Mouse (Mus musculus) neural tube, embryonic 15.5 days (tissue): ENCODE measurements around the gene Sh3pxd2a. TPM values are rescaled to one million over a fixed set of nuclear protein-coding genes. Genes with fewer than 3 reads are reported as not detected.

Source experiments
- ATAC-seq: fragments of 200-750 bp; cut with Nextera tagmentation; 2 replicates; pipeline ENCODE4 v1.8.0; 2017; ENCODE audit warnings: mild to moderate bottlenecking, moderate TSS enrichment, moderate library complexity; ENCODE audit not compliant: low FRiP score
- H3K27ac ChIP-seq: fragments of 300-500 bp; sonication (generic); replicated peaks from 2 replicates; pipeline ENCODE4 v1.5.1; 2015; ENCODE audit warnings: mild to moderate bottlenecking, inconsistent platforms
- H3K27me3 ChIP-seq: fragments of 300-500 bp; sonication (generic); replicated peaks from 2 replicates; pipeline ENCODE4 v1.6.1; 2015; ENCODE audit warnings: inconsistent platforms
- H3K36me3 ChIP-seq: fragments of 300-500 bp; sonication (generic); 2 replicates; pipeline ENCODE4 v1.6.1; 2015; ENCODE audit warnings: inconsistent platforms
- H3K4me1 ChIP-seq: fragments of 300-500 bp; sonication (generic); 2 replicates; pipeline ENCODE4 v1.6.1; 2015; ENCODE audit warnings: inconsistent platforms
- H3K4me2 ChIP-seq: fragments of 300-500 bp; sonication (generic); 2 replicates; pipeline ENCODE4 v1.6.1; 2015; ENCODE audit warnings: inconsistent platforms, mild to moderate bottlenecking, moderate library complexity
- H3K4me3 ChIP-seq: fragments of 300-500 bp; sonication (generic); replicated peaks from 2 replicates; pipeline ENCODE4 v1.5.1; 2015; ENCODE audit warnings: mild to moderate bottlenecking, inconsistent platforms
- H3K9ac ChIP-seq: fragments of 300-500 bp; sonication (generic); replicated peaks from 2 replicates; pipeline ENCODE4 v1.6.1; 2015; ENCODE audit warnings: mild to moderate bottlenecking, inconsistent platforms
- H3K9me3 ChIP-seq: fragments of 300-500 bp; sonication (generic); replicated peaks from 2 replicates; pipeline ENCODE4 v1.6.1; 2016; ENCODE audit warnings: inconsistent platforms
- WGBS: fragments of 180-500 bp; shearing (Covaris S2); methylation state at CpG from one replicate; pipeline ENCODE4 v1.1.7; 2015; ENCODE audit warnings: mixed read lengths; 5-methylcytosine and 5-hydroxymethylcytosine counted together
- polyA plus RNA-seq: library from polyadenylated mRNA; unstranded; fragments of >200 nt; fragmentation: Nextera tagmentation; extraction: Ambion mirVana; gene quantifications from 2 replicates; pipeline ENCODE4 v1.2.1, GENCODE M21; 2015

Sh3pxd2a gene
- polyA plus RNA-seq, 1 experiment from 2014 or later = 2.2 TPM

DNA sequence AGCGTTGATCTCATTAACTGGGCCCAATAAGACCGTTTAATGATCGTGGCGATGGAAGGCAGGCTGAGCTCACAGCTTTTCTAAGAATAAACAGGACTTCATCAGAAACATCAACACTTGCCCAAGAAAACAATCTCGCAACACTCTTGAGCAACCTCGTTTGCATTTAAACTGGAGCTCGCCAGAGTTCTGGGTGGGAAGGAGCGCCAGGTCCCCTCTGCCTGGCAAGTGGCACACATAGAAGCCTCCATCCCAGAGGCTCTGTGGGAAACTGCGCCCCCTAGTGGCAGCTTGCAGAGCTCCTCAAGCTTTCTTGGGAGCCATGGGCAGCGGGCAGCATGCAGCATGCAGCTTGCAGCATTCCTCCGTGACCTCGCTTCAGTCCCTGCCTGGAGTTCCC is 126.5 kb downstream of the Sh3pxd2a start:
- Histone ChIP-seq H3K27me3 (peaks cover 19% of the 10 kb centered on the region), H3K27ac (no peak overlapping the region), H3K36me3 (no peaks in the 10 kb centered on the region), H3K4me1 (peaks cover 47% of the 10 kb centered on the region), H3K9ac (no peak overlapping the region), H3K9me3 (no peaks in the 10 kb centered on the region), H3K4me2 (peak overlapping the region; percentile 65), H3K4me3 (0 out of 2 replicates have a peak overlapping the region, but pooled peaks have one; percentile 16)
- ATAC-seq = peak; percentile 72
- WGBS = 21% methylated on average over 12 of the region's 12 CpGs

- Histone ChIP-seq H3K27ac (no peak overlapping the region), H3K9ac (no peak overlapping the region), H3K4me1 (peaks cover 46% of the 10 kb centered on the region), H3K4me3 (no peak overlapping the region), H3K9me3 (no peaks in the 10 kb centered on the region), H3K27me3 (peaks cover 14% of the 10 kb centered on the region), H3K36me3 (no peaks in the 10 kb centered on the region), H3K4me2 (no peak overlapping the region)
- ATAC-seq = no peak
- 72% methylated on average over 7 of the region's 7 CpGs for WGBS
Observed at GRCm38 (mm10) chr19:47337191-47337590, 127.0 kb downstream of the Sh3pxd2a start.

DNA sequence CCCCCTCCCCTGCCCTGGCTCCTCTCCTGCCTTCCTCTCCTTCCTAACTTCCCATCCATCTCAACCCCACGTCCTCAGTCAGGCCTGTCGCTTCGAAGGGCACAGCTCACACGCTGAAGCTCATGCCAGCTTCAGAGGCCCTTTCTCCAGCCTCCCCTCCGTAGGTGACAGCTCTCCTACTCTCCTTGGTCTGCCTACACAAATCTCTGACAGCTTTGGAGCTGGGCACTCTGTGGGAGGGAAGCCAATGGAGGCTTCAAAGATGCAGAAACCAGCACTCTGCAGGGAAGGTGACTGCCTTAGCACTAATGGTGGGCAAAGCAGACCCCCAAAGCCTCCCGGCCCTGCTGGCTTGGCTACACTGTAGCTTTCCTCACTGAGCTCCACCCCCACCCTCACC is 128.9 kb downstream of the Sh3pxd2a start:
- 59% methylated on average over 6 of the region's 6 CpGs for WGBS
- Histone ChIP-seq H3K4me3 (no peak overlapping the region), H3K4me1 (peaks cover 56% of the 10 kb centered on the region), H3K4me2 (no peak overlapping the region), H3K9ac (no peak overlapping the region), H3K36me3 (no peaks in the 10 kb centered on the region), H3K27ac (0 out of 2 replicates have a peak overlapping the region, but pooled peaks have one; percentile 30), H3K27me3 (peaks cover 2% of the 10 kb centered on the region; the same call in 1 of the 2 replicates), H3K9me3 (no peaks in the 10 kb centered on the region)
- no peak for ATAC-seq

GRCm38 (mm10) chr19:47334713-47335112 is 129.5 kb downstream of the Sh3pxd2a start:
- Histone ChIP-seq H3K27me3 (no peaks in the 10 kb centered on the region; the same call in 1 of the 2 replicates), H3K4me3 (no peak overlapping the region), H3K9ac (no peak overlapping the region), H3K9me3 (no peaks in the 10 kb centered on the region), H3K4me1 (peaks cover 57% of the 10 kb centered on the region), H3K4me2 (0 out of 2 replicates have a peak overlapping the region, but pooled peaks have one; percentile 9), H3K36me3 (no peaks in the 10 kb centered on the region), H3K27ac (peak overlapping the region; percentile 30; the same call in 1 of the 2 replicates)
- 21% methylated on average over 17 of the region's 17 CpGs for WGBS
- no peak for ATAC-seq

GRCm38 (mm10) chr19:47330743-47331227 is 133.4 kb downstream of the Sh3pxd2a start:
- 33% methylated on average over 10 of the region's 10 CpGs for WGBS
- Histone ChIP-seq H3K4me2 (peak overlapping the region; percentile 15; the same call in 1 of the 2 replicates), H3K36me3 (no peaks in the 10 kb centered on the region), H3K9me3 (no peaks in the 10 kb centered on the region), H3K9ac (no peak overlapping the region), H3K27ac (no peak overlapping the region; the same call in 1 of the 2 replicates), H3K4me3 (no peak overlapping the region), H3K27me3 (no peaks in the 10 kb centered on the region), H3K4me1 (peaks cover 46% of the 10 kb centered on the region)
- peak; percentile 23; the same call in 1 of the 2 replicates for ATAC-seq

GRCm38 (mm10) chr19:47329102-47329501 is 135.1 kb downstream of the Sh3pxd2a start:
- no peak overlapping the region for H3K4me3 ChIP-seq
- peaks cover 32% of the 10 kb centered on the region for H3K4me1 ChIP-seq
- ATAC-seq = no peak
- no peak overlapping the region for H3K4me2 ChIP-seq
- H3K36me3 ChIP-seq = no peaks in the 10 kb centered on the region
- no peak overlapping the region for H3K27ac ChIP-seq
- no peaks in the 10 kb centered on the region for H3K27me3 ChIP-seq
- no peaks in the 10 kb centered on the region for H3K9me3 ChIP-seq
- H3K9ac ChIP-seq = no peak overlapping the region
- WGBS = 90% methylated on average over 1 of the region's 1 CpGs

DNA sequence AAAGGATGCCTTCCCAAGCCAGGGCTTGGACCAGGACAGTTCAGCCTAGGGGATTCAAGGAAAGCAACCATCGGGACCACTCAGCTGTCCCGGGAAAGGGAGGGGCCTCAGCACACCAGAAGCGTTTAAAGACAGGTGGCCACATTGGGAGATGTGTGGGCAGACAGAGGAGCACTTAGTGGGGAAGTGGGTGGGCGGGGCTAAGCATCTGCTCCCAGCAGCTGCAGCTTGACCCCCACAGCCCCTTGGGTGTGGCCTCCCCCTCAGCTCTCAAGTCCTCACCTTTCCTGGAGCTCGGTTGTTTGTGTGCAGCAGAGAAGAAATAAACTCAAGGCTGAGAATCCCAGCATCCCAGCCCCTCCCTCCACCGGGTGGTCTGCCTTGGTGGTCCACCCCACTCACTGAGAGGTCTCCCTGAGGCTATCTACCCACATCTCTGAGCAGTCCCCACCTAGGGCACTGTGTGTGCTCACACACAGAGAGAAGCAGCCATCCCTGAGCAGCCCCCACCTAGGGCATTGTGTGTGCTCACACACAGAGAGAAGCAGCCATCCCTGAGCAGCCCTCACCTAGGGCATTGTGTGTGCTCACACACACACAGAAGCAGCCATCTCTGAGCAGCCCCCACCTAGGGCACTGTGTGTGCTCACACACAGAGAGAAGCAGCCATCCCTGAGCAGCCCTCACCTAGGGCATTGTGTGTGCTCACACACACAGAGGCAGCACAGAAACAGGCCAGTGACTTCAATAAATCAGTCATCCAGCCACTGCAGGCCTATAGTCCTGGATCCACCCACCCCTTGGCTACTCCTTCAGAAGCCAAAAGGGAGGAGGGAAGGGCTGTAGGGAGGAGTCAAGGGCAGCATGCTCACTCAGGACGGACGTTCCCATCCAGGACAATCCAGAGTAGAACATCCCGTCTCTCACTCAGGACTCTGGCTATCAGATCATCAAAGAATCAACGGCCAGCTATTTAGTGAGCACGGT is 136.0 kb downstream of the Sh3pxd2a start:
- Histone ChIP-seq H3K9ac (no peak overlapping the region), H3K9me3 (no peaks in the 10 kb centered on the region), H3K4me2 (no peak overlapping the region), H3K4me1 (peaks cover 30% of the 10 kb centered on the region), H3K36me3 (no peaks in the 10 kb centered on the region), H3K4me3 (no peak overlapping the region), H3K27me3 (no peaks in the 10 kb centered on the region), H3K27ac (peak overlapping the region; percentile 33; the same call in 1 of the 2 replicates)
- WGBS = 21% methylated on average over 11 of the region's 11 CpGs
- ATAC-seq = peak; percentile 36; the same call in 1 of the 2 replicates

DNA sequence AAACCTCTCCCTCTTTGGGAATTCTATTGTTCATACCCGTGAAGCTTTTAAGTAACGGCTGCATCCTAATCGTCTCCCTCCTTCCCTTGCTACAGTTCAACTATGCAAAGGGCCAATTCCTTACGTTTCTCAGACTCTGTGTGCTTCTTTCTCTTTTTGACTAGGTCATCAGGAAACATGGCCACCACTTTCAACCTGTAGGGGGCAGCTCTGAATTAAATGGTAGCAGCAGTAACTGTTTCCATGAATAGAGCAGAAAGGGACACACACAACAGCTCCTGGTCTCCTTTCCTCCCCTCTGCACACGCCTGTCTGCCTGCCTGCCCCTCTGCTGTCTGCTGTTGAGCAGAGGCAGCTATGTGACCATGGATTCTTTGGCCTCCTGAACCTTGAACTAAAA is 138.3 kb downstream of the Sh3pxd2a start:
- Histone ChIP-seq H3K36me3 (no peaks in the 10 kb centered on the region), H3K27ac (no peak overlapping the region), H3K27me3 (no peaks in the 10 kb centered on the region), H3K9ac (no peak overlapping the region), H3K4me2 (no peak overlapping the region), H3K9me3 (no peaks in the 10 kb centered on the region), H3K4me1 (peaks cover 27% of the 10 kb centered on the region), H3K4me3 (no peak overlapping the region)
- 36% methylated on average over 5 of the region's 5 CpGs for WGBS
- no peak for ATAC-seq

DNA sequence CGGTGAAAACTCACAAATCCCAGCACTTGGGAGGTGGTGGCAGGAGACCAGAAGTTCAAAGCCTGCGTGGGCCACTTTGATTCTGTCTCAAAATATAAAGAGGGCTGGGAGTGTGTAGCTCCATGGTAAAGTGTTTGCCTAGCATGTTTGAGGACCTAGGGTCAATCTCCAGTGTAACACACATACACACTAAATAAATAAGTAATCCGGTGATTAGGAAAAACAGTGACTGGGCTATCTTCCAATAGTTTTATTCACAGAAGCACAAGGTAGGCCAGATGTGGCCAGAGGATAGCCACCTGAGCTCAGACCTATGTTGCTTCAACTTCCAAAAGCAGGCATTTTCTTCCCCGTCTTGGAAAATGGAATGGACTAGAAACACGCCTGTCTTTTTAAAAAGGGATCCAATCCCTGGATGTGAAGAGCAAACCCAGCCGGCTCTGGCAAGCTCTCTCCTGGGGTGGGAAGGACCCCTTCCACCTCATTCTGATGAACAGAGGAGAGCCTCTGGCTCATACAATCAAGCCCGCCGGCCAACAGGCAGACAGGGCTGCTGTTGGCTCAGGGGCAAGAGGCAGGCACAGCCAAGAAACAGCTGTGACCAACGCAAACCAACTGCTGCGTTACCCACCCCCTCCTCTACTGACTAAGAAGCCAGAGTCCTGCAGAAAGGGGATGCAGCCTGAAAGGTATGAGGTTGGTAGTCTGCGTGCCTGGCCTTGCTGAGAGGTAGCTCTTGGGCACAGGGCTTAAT is 140.9 kb downstream of the Sh3pxd2a start:
- H3K27me3 ChIP-seq = no peaks in the 10 kb centered on the region
- H3K36me3 ChIP-seq = no peaks in the 10 kb centered on the region
- ATAC-seq = no peak
- no peak overlapping the region for H3K4me2 ChIP-seq
- H3K9me3 ChIP-seq = no peaks in the 10 kb centered on the region
- 0 out of 2 replicates have a peak overlapping the region, but pooled peaks have one; percentile 4 for H3K27ac ChIP-seq
- WGBS = 68% methylated on average over 11 of the region's 11 CpGs
- H3K4me1 ChIP-seq = peaks cover 27% of the 10 kb centered on the region
- no peak overlapping the region for H3K4me3 ChIP-seq
- H3K9ac ChIP-seq = no peak overlapping the region

GRCm38 (mm10) chr19:47320331-47320668 is 143.9 kb downstream of the Sh3pxd2a start:
- Histone ChIP-seq H3K4me3 (no peak overlapping the region), H3K4me2 (no peak overlapping the region), H3K9me3 (no peaks in the 10 kb centered on the region), H3K27me3 (peaks cover 9% of the 10 kb centered on the region; the same call in 1 of the 2 replicates), H3K36me3 (no peaks in the 10 kb centered on the region), H3K27ac (no peak overlapping the region), H3K4me1 (peaks cover 43% of the 10 kb centered on the region), H3K9ac (no peak overlapping the region)
- 32% methylated on average over 8 of the region's 8 CpGs for WGBS
- no peak for ATAC-seq

GRCm38 (mm10) chr19:47319521-47320330 is 144.5 kb downstream of the Sh3pxd2a start:
- Histone ChIP-seq H3K9me3 (no peaks in the 10 kb centered on the region), H3K27ac (no peak overlapping the region), H3K9ac (no peak overlapping the region), H3K4me2 (no peak overlapping the region), H3K4me3 (no peak overlapping the region), H3K4me1 (peaks cover 47% of the 10 kb centered on the region), H3K36me3 (no peaks in the 10 kb centered on the region), H3K27me3 (peaks cover 14% of the 10 kb centered on the region)
- no peak for ATAC-seq
- WGBS = 67% methylated on average over 10 of the region's 10 CpGs
